Mouse (Mus musculus) C2C12 (cell line): ENCODE measurements around the gene Atg16l1.

Source experiments
- CTCF ChIP-seq: IDR thresholded peaks from one replicate; pipeline ENCODE4 v1.5.1; 2011; ENCODE audit not compliant: control insufficient read depth, insufficient read depth, insufficient read length
- FOSL1 ChIP-seq: IDR thresholded peaks from one replicate; pipeline ENCODE4 v1.8.0; 2011; ENCODE audit warnings: mild to moderate bottlenecking, low read length; ENCODE audit not compliant: poor library complexity, insufficient read depth, severe bottlenecking
- MAX ChIP-seq: IDR thresholded peaks from one replicate; pipeline ENCODE4 v1.6.1; 2011; ENCODE audit warnings: mild to moderate bottlenecking, control low read depth
- MYOD1 ChIP-seq: IDR thresholded peaks from one replicate; pipeline ENCODE4 v1.6.1; 2011; ENCODE audit warnings: low read depth; ENCODE audit not compliant: control insufficient read depth, insufficient read length
- USF1 ChIP-seq: IDR thresholded peaks from one replicate; pipeline ENCODE4 v1.6.1; 2011; ENCODE audit warnings: low read depth, mild to moderate bottlenecking, control low read depth, moderate library complexity

DNA sequence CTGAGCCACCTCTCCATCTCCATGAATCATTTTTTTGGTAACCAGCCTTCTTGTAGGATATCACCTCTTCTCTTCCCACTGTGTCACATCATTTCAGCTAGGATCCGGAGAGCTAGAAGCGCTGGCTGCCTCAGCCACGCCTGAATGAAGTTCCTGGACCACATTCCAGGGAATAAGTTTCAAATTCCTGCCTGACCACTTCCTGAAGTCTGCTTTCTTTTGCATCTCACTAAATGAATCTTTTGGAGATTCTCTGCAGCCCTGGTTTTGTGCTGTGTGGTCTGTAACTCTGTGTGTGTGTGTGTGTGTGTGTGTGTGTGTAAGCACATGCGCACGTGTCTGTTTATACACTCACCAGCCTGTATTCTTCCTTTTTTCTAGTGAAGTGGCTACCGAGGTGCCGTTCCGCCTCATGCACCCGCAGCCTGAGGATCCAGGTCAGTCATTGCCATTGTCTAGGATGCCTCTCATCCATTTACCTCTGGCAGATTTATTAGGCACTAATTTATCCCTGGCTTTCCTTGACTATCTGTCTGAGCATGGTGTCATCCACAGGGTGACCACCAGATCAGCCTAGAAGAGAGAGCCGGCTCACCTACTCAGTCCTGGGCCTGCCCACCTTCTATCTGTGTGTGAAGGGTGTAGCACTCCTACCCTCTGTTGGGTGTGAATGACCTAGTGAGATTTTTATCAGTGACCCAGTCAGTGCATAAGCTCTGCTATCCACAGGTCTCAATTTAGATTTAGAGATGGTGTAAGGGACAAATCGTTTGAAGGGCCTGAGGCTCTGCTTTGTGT, 84.9 kb downstream of the Atg16l1 start:
- TF ChIP-seq CTCF (no peak), USF1 (no peak), MYOD1 (peak; percentile 6), MAX (peak; percentile 22), FOSL1 (no peak)
